Mouse (Mus musculus) spleen, adult 2 months (tissue): ENCODE data around the gene Slc29a3.

ENCODE experiments used
- CTCF ChIP-seq: fragments of 200-500 bp; IDR thresholded peaks from 2 replicates; pipeline ENCODE4 v1.5.1; 2011; ENCODE audit warnings: mild to moderate bottlenecking, inconsistent platforms; ENCODE audit not compliant: insufficient read depth, insufficient read length, insufficient replicate concordance; ENCODE audit errors: extremely low read depth
- POLR2A ChIP-seq: fragments of 200-500 bp; IDR thresholded peaks from 2 replicates; pipeline ENCODE4 v1.6.1; 2011; ENCODE audit warnings: low read depth, low read length, inconsistent platforms

DNA sequence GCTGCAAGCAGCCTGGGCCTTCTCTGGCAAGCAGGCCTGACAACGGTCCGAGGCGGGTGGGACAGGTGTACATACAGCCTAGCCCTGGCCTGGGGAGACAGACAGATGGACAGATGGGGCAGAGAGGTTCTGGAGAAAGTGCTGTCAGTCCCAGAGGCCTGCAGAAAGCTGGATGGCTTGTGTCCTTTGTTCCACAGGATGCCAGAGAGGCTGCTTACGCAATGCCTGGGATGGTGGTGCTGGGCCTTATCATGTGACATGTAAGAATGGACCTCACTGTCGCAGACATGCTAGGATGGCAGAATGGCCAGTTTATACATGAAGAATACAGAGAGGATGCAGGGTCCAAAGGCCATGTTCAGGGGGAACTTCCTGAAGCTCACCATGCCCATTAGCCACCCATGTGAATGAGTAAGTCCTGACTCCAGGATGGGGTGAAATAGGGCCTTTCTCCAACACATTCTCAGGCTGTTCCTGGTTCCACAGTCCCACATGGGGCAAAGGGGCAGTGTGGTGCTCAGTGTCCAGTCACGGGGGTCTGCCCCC lies 4.9 kb downstream of the Slc29a3 start:
- no peak for TF ChIP-seq POLR2A
- no peak for TF ChIP-seq CTCF
